8 mouse cellular contexts compared by ENCODE assay signal in genomic region chr3:51611972-51612371, GRCm38 (mm10). TPM values are rescaled to one million over a fixed set of nuclear protein-coding genes. Genes with fewer than 3 reads are reported as not detected.
DNase-seq lines count a peak whose midpoint lies in the region; ATAC-seq and TF ChIP-seq lines count a peak whose summit lies in the region.

No protein-coding gene starts in this region.

- no peak overlapping the region for H3K4me3 ChIP-seq in midbrain, embryonic 10.5 days
- no peak overlapping the region for H3K4me3 ChIP-seq in midbrain, embryonic 15.5 days
- H3K4me3 ChIP-seq in hindbrain, postnatal 0 days (ENCODE audit: low read length), result no peak overlapping the region
- H3K4me3 ChIP-seq in limb, embryonic 11.5 days (ENCODE audit: low read depth, low read length), result no peak overlapping the region
- H3K4me3 ChIP-seq in midbrain, embryonic 14.5 days (replicated peaks; ENCODE audit: low read depth, low read length), result no peak overlapping the region

- peak; percentile 62 for TF ChIP-seq CTCF in hindbrain, postnatal 0 days (IDR thresholded peaks at IDR 0.05; ENCODE audit: low read depth)

- H3K9ac ChIP-seq in midbrain, embryonic 15.5 days, result no peak overlapping the region
- no peak overlapping the region for H3K9ac ChIP-seq in hindbrain, postnatal 0 days (replicated peaks; ENCODE audit: low read length)
- H3K9ac ChIP-seq in limb, embryonic 11.5 days (ENCODE audit: low read length), result no peak overlapping the region
- no peak overlapping the region for H3K9ac ChIP-seq in midbrain, embryonic 14.5 days (replicated peaks; ENCODE audit: low read length)

- H3K27me3 ChIP-seq in midbrain, embryonic 10.5 days (ENCODE audit: low read depth, poor library complexity, severe bottlenecking), result 0 out of 2 replicates have a peak, but pooled peaks cover 7% of the 10 kb centered on the region
- H3K27me3 ChIP-seq in midbrain, embryonic 15.5 days (replicated peaks), result no peaks in the 10 kb centered on the region
- H3K27me3 ChIP-seq in hindbrain, postnatal 0 days (ENCODE audit: insufficient read depth, low read length), result no peaks in the 10 kb centered on the region
- no peaks in the 10 kb centered on the region for H3K27me3 ChIP-seq in limb, embryonic 11.5 days (ENCODE audit: control insufficient read depth, insufficient read depth, low read length)
- H3K27me3 ChIP-seq in midbrain, embryonic 14.5 days (ENCODE audit: control insufficient read depth, insufficient read depth, low read length), result no peaks in the 10 kb centered on the region

- ATAC-seq in midbrain, embryonic 15.5 days (replicated peaks), result no peak
- ATAC-seq in common myeloid progenitor, adult 5-6 weeks (replicated peaks; ENCODE audit: low read depth, poor library complexity, severe bottlenecking), result peak; percentile 99
- ATAC-seq in hindbrain, postnatal 0 days, result peak; percentile 68; the same call in 1 of the 2 replicates
- ATAC-seq in limb, embryonic 11.5 days (ENCODE audit: insufficient number of reproducible peaks, low FRiP score, low TSS enrichment, low read depth), result no peak
- no peak for ATAC-seq in midbrain, embryonic 14.5 days (ENCODE audit: low FRiP score, low TSS enrichment)

- 0 out of 2 replicates have a peak overlapping the region, but pooled peaks have one; percentile 29 for H3K27ac ChIP-seq in midbrain, embryonic 10.5 days (replicated peaks)
- H3K27ac ChIP-seq in midbrain, embryonic 15.5 days, result no peak overlapping the region
- no peak overlapping the region for H3K27ac ChIP-seq in hindbrain, postnatal 0 days
- H3K27ac ChIP-seq in limb, embryonic 11.5 days (replicated peaks; ENCODE audit: low read depth, low read length), result no peak overlapping the region
- H3K27ac ChIP-seq in midbrain, embryonic 14.5 days (replicated peaks; ENCODE audit: low read depth, low read length), result no peak overlapping the region

- peaks cover 18% of the 10 kb centered on the region for H3K4me1 ChIP-seq in midbrain, embryonic 10.5 days
- no peaks in the 10 kb centered on the region for H3K4me1 ChIP-seq in midbrain, embryonic 15.5 days
- H3K4me1 ChIP-seq in hindbrain, postnatal 0 days (ENCODE audit: insufficient read depth, low read length), result no peaks in the 10 kb centered on the region
- H3K4me1 ChIP-seq in limb, embryonic 11.5 days (ENCODE audit: control insufficient read depth, insufficient read depth, low read length), result no peaks in the 10 kb centered on the region
- no peaks in the 10 kb centered on the region for H3K4me1 ChIP-seq in midbrain, embryonic 14.5 days (ENCODE audit: control insufficient read depth, insufficient read depth, low read length)

- no peak overlapping the region for H3K4me2 ChIP-seq in midbrain, embryonic 15.5 days
- no peak overlapping the region for H3K4me2 ChIP-seq in hindbrain, postnatal 0 days (ENCODE audit: low read depth, low read length)
- no peak overlapping the region for H3K4me2 ChIP-seq in limb, embryonic 11.5 days (ENCODE audit: low read depth, severe bottlenecking)
- no peak overlapping the region for H3K4me2 ChIP-seq in midbrain, embryonic 14.5 days (ENCODE audit: low read length)

- 7% methylated on average over 6 of the region's 6 CpGs for WGBS in midbrain, embryonic 10.5 days
- WGBS in midbrain, embryonic 15.5 days, result 9% methylated on average over 6 of the region's 6 CpGs
- 11% methylated on average over 6 of the region's 6 CpGs for WGBS in hindbrain, postnatal 0 days
- WGBS in limb, embryonic 11.5 days, result 8% methylated on average over 6 of the region's 6 CpGs
- WGBS in midbrain, embryonic 14.5 days, result 7% methylated on average over 6 of the region's 6 CpGs

- no peaks in the 10 kb centered on the region for H3K9me3 ChIP-seq in midbrain, embryonic 10.5 days (replicated peaks)
- no peaks in the 10 kb centered on the region for H3K9me3 ChIP-seq in midbrain, embryonic 15.5 days
- H3K9me3 ChIP-seq in hindbrain, postnatal 0 days (ENCODE audit: low read length), result no peaks in the 10 kb centered on the region
- no peaks in the 10 kb centered on the region for H3K9me3 ChIP-seq in limb, embryonic 11.5 days (ENCODE audit: control insufficient read depth, low read length)
- no peaks in the 10 kb centered on the region for H3K9me3 ChIP-seq in midbrain, embryonic 14.5 days (ENCODE audit: control insufficient read depth, low read length)

- peak; percentile 51 for DNase-seq in midbrain, embryonic 10.5 days (ENCODE audit: low spot score)
- DNase-seq in gastrocnemius, adult 8-10 months (ENCODE audit: low spot score in 2 of 2), result peak; percentile 55 to 64
- peak; percentile 64 for DNase-seq in hindbrain, postnatal 0 days (ENCODE audit: low spot score)
- DNase-seq in limb, embryonic 11.5 days (ENCODE audit: low spot score), result peak; percentile 66
- DNase-seq in midbrain, embryonic 14.5 days, result peak; percentile 67
- peak; percentile 36 to 41 for DNase-seq in thymus, postnatal 10 days (ENCODE audit: low spot score in 2 of 2)

- no peaks in the 10 kb centered on the region for H3K36me3 ChIP-seq in midbrain, embryonic 10.5 days
- H3K36me3 ChIP-seq in midbrain, embryonic 15.5 days (replicated peaks), result no peaks in the 10 kb centered on the region
- H3K36me3 ChIP-seq in hindbrain, postnatal 0 days (ENCODE audit: insufficient read depth, low read length), result no peaks in the 10 kb centered on the region
- H3K36me3 ChIP-seq in limb, embryonic 11.5 days (ENCODE audit: control insufficient read depth, insufficient read depth, low read length), result no peaks in the 10 kb centered on the region
- H3K36me3 ChIP-seq in midbrain, embryonic 14.5 days (ENCODE audit: control insufficient read depth, insufficient read depth, low read length), result no peaks in the 10 kb centered on the region

RNA-seq across cellular contexts. Expression of gene Mgst2, which starts 48.2 kb away (rescaled TPM):
- polyA plus RNA-seq in midbrain, embryonic 10.5 days (2016; fragmentation: Nextera tagmentation; extraction: Ambion mirVana), result 0.31 and 0.34 TPM in 2 replicates
- polyA plus RNA-seq in midbrain, embryonic 15.5 days (2015; fragmentation: Nextera tagmentation; extraction: Ambion mirVana), result 0.48 and 0.57 TPM in 2 replicates
- 2.3 and 9.9 TPM in 2 replicates for total RNA-seq in common myeloid progenitor, adult 5-6 weeks (2017)
- total RNA-seq in gastrocnemius, adult 8-10 months (2022), result 1 to 10 TPM in 1 of 4 experiments, under 1 TPM in 1, not detected in 2; 0.52 to 1.6 TPM
- not detected in 2 replicates for total RNA-seq in hindbrain, postnatal 0 days (2014; rRNA removed)
- polyA plus RNA-seq in hindbrain, postnatal 0 days (2015; fragmentation: Nextera tagmentation; extraction: Ambion mirVana), result 1.0 and 1.6 TPM in 2 replicates
- 0.64 and 0.77 TPM in 2 replicates for polyA plus RNA-seq in limb, embryonic 11.5 days (2014; fragmentation: Nextera tagmentation; extraction: Ambion mirVana)
- polyA plus RNA-seq in midbrain, embryonic 14.5 days (2014; fragmentation: Nextera tagmentation; extraction: Ambion mirVana), result 0.46 and 0.86 TPM in 2 replicates

RNA-seq across cellular contexts. Expression of gene Setd7, which starts 51.3 kb away (rescaled TPM):
- 2.8 TPM in 2 replicates for polyA plus RNA-seq in midbrain, embryonic 10.5 days (2016; fragmentation: Nextera tagmentation; extraction: Ambion mirVana)
- polyA plus RNA-seq in midbrain, embryonic 15.5 days (2015; fragmentation: Nextera tagmentation; extraction: Ambion mirVana), result 3.4 and 3.7 TPM in 2 replicates
- total RNA-seq in common myeloid progenitor, adult 5-6 weeks (2017), result 23.2 and 29.5 TPM in 2 replicates
- 100 to 1,000 TPM; 178 to 234 (median 186) TPM for total RNA-seq in gastrocnemius, adult 8-10 months (2022)
- 10.1 and 20.6 TPM in 2 replicates for total RNA-seq in hindbrain, postnatal 0 days (2014; rRNA removed)
- polyA plus RNA-seq in hindbrain, postnatal 0 days (2015; fragmentation: Nextera tagmentation; extraction: Ambion mirVana), result 2.4 and 2.5 TPM in 2 replicates
- polyA plus RNA-seq in limb, embryonic 11.5 days (2014; fragmentation: Nextera tagmentation; extraction: Ambion mirVana), result 4.7 and 4.9 TPM in 2 replicates
- 3.4 and 3.6 TPM in 2 replicates for polyA plus RNA-seq in midbrain, embryonic 14.5 days (2014; fragmentation: Nextera tagmentation; extraction: Ambion mirVana)

Comparison
In these comparisons a context has a peak if more than half of its experiments do, and no peak if none do; other contexts are left out.
1. ATAC-seq: peak in common myeloid progenitor, adult 5-6 weeks (single experiment) and hindbrain, postnatal 0 days (single experiment); none in midbrain, embryonic 15.5 days (single experiment), limb, embryonic 11.5 days (single experiment) and midbrain, embryonic 14.5 days (single experiment).
2. Peak in every context shown above with its lines, with median percentiles within 50 percentile points of each other: DNase-seq.